Mouse (Mus musculus) ES-E14 (cell line): ENCODE data around the gene Ntmt1.

Experiments used
- CHD2 ChIP-seq: IDR thresholded peaks from 2 replicates; pipeline ENCODE4 v1.6.1; 2014; ENCODE audit warnings: mild to moderate bottlenecking, low read depth, low read length, inconsistent platforms
- MAFK ChIP-seq: IDR thresholded peaks from 2 replicates; pipeline ENCODE4 v1.6.1; 2014; ENCODE audit warnings: mild to moderate bottlenecking, low read depth, low read length, inconsistent platforms; ENCODE audit not compliant: insufficient read depth
- ZC3H11A ChIP-seq: IDR thresholded peaks from 2 replicates; pipeline ENCODE4 v1.6.1; 2012; ENCODE audit warnings: low read depth, mild to moderate bottlenecking, inconsistent platforms, low read length, borderline replicate concordance
- ZNF384 ChIP-seq: IDR thresholded peaks from 2 replicates; pipeline ENCODE4 v1.6.1; 2012; ENCODE audit warnings: low read depth, low read length, inconsistent platforms

GRCm38 (mm10) chr2:30826825-30827748, 19.5 kb downstream of the Ntmt1 start:
- TF ChIP-seq MAFK (0 out of 2 replicates have a peak, but pooled peaks have one; percentile 2), CHD2 (no peak), ZC3H11A (no peak), ZNF384 (no peak)
